Mouse (Mus musculus) intestine, embryonic 14.5 days (tissue): ENCODE data around the gene Ttyh3. TPM values are rescaled to one million over a fixed set of nuclear protein-coding genes. Genes with fewer than 3 reads are reported as not detected.
A peak's percentile ranks its signal among the peaks of the same experiment; 100 is the strongest.

Source experiments
- ATAC-seq: fragments of 200-750 bp; cut with Nextera tagmentation; replicated peaks from 2 replicates; pipeline ENCODE4 v1.8.0; 2017; ENCODE audit warnings: low read depth, moderate number of reproducible peaks, moderate TSS enrichment, moderate library complexity; ENCODE audit not compliant: low FRiP score, low TSS enrichment
- DNase-seq: peaks from one replicate; pipeline ENCODE4 v3.0.0-alpha.2; 2018; ENCODE audit warnings: low spot score
- H3K27ac ChIP-seq: fragments of 300-500 bp; sonication (generic); 2 replicates; pipeline ENCODE4 v1.5.1; 2014; ENCODE audit warnings: low read depth, mild to moderate bottlenecking, control low read depth
- H3K27me3 ChIP-seq: fragments of 300-500 bp; sonication (generic); replicated peaks from 2 replicates; pipeline ENCODE4 v1.6.1; 2014; ENCODE audit warnings: low read length, control low read depth; ENCODE audit not compliant: control insufficient read depth, insufficient read depth
- H3K36me3 ChIP-seq: fragments of 300-500 bp; sonication (generic); 2 replicates; pipeline ENCODE4 v1.6.1; 2014; ENCODE audit warnings: low read length, control low read depth; ENCODE audit not compliant: control insufficient read depth, insufficient read depth
- H3K4me1 ChIP-seq: fragments of 300-500 bp; sonication (generic); replicated peaks from 2 replicates; pipeline ENCODE4 v1.6.1; 2014; ENCODE audit warnings: low read length, control low read depth, mixed read lengths; ENCODE audit not compliant: control insufficient read depth, insufficient read depth
- H3K4me2 ChIP-seq: fragments of 300-500 bp; sonication (generic); 2 replicates; pipeline ENCODE4 v1.6.1; 2014; ENCODE audit warnings: low read length
- H3K4me3 ChIP-seq: fragments of 300-500 bp; sonication (generic); 2 replicates; pipeline ENCODE4 v1.5.1; 2014; ENCODE audit warnings: low read depth, low read length, control low read depth, mixed read lengths
- H3K9ac ChIP-seq: fragments of 300-500 bp; sonication (generic); 2 replicates; pipeline ENCODE4 v1.6.1; 2014; ENCODE audit warnings: mild to moderate bottlenecking, low read length
- H3K9me3 ChIP-seq: fragments of 300-500 bp; sonication (generic); 2 replicates; pipeline ENCODE4 v1.6.1; 2016; ENCODE audit warnings: low read length, control low read depth; ENCODE audit not compliant: control insufficient read depth
- WGBS: fragments of 180-500 bp; shearing (Covaris S2); extraction: QIAGEN DNeasy Blood & Tissue Kit; methylation state at CpG from one replicate; pipeline ENCODE4 v1.1.7; 2014; 5-methylcytosine and 5-hydroxymethylcytosine counted together
- polyA plus RNA-seq: library from polyadenylated mRNA; unstranded; fragments of >200 nt; fragmentation: Nextera tagmentation; extraction: Ambion mirVana; gene quantifications from 2 replicates; pipeline ENCODE4 v1.2.1, GENCODE M21; 2014

The Ttyh3 gene
- 39.5 and 44.8 TPM in 2 replicates for polyA plus RNA-seq

DNA sequence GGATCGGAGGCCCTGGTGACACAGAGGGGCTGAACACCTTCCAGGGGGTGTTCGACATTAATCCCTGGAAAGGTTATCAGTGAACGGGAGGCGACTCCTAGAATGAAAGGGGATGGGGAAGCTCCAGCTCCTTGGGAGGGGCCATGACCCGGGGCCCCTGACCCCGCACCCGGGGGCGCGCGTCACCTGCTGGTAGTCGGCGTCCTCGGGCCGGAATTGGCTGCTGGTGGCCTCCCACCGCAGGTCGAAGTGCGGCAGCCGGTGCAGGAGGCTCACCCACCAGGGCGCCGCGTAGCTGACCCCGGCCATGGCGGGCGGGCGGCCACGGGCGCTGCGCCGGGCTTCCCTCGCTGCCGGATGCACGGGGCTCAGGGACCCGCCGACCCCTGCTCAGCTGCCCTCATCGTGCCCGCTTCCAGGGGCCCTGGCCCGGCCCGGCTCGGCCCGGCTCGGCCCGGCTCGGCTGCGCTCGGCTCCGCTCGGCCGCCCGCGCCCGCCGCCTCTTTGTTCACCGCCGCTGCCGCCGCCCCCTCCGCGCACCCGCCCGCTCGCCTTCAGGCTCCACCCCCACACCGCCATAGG, at the start of gene Ttyh3:
TSS of gene Ttyh3 (minus strand) at position 513 of the 582 bp plus-strand sequence.
- Histone ChIP-seq H3K4me2 (peak within 1 kb of the TSS; percentile 93), H3K4me1 (peaks cover 41% of the 10 kb centered on the region), H3K9ac (peak within 1 kb of the TSS; percentile 92), H3K27me3 (no peaks in the 10 kb centered on the region), H3K4me3 (peak within 1 kb of the TSS; percentile 69), H3K9me3 (no peaks in the 10 kb centered on the region), H3K36me3 (peaks cover 8% of the 10 kb centered on the region; the same call in 1 of the 2 replicates), H3K27ac (peak within 1 kb of the TSS; percentile 87)
- WGBS, result 2% methylated on average over 51 of the region's 62 CpGs
- DNase-seq (no peak), ATAC-seq (peak; percentile 17; the same call in 1 of the 2 replicates)

DNA sequence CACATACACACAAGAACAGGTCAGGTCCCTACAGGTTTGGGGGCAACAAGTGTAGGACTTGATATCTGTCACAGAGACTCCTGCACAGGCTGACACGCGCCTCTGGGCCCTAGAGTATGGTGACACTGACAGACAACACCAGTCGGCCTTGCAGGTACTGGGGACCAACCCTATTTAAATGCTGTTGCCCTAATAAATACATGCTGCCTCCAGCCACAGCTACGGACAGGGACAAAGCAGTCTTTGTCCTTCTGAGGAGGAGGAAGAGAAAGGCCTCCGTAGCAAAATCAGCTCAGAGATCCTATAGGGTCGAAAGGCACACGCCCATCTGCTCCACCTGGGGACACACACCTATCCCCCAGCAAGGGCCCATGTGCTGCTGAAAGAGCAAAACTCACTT, 47.2 kb upstream of the Ttyh3 start:
- no peak for ATAC-seq
- no peak for DNase-seq

DNA sequence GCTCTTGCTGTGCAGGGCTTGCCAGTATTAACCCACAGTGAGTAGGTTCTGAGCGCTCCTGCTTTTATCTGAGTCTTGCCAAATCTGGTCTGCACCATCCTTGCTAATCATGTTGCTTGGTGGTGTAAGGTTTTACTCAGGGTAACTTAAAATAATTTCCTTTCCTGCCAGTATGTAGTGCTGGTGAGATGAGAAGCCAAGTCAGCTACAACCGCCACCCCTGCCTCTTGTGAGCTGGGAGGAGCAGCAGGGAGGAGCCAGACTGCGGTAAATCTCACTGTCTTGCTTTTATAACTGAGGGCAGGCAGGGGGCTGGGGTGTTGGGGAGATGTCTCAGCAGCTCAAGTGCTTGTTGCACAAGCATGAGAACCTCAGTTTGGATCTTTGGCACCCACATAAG, 39.6 kb upstream of the Ttyh3 start:
- Histone ChIP-seq H3K9ac (no peak overlapping the region), H3K36me3 (peaks cover 66% of the 10 kb centered on the region), H3K9me3 (no peaks in the 10 kb centered on the region), H3K4me3 (no peak overlapping the region), H3K4me1 (no peaks in the 10 kb centered on the region), H3K4me2 (no peak overlapping the region), H3K27ac (no peak overlapping the region), H3K27me3 (no peaks in the 10 kb centered on the region)
- WGBS, result 67% methylated on average over 3 of the region's 3 CpGs
- no peak for DNase-seq
- ATAC-seq, result no peak

More for the DNA sequence above, 47.2 kb upstream of the Ttyh3 start:
- H3K9me3 ChIP-seq, result no peaks in the 10 kb centered on the region
- no peak overlapping the region for H3K27ac ChIP-seq
- H3K4me2 ChIP-seq, result no peak overlapping the region
- H3K27me3 ChIP-seq, result no peaks in the 10 kb centered on the region
- WGBS, result 83% methylated on average over 7 of the region's 7 CpGs
- H3K4me3 ChIP-seq, result no peak overlapping the region
- H3K36me3 ChIP-seq, result peaks cover 53% of the 10 kb centered on the region
- H3K4me1 ChIP-seq, result peaks cover 6% of the 10 kb centered on the region
- H3K9ac ChIP-seq, result no peak overlapping the region

DNA sequence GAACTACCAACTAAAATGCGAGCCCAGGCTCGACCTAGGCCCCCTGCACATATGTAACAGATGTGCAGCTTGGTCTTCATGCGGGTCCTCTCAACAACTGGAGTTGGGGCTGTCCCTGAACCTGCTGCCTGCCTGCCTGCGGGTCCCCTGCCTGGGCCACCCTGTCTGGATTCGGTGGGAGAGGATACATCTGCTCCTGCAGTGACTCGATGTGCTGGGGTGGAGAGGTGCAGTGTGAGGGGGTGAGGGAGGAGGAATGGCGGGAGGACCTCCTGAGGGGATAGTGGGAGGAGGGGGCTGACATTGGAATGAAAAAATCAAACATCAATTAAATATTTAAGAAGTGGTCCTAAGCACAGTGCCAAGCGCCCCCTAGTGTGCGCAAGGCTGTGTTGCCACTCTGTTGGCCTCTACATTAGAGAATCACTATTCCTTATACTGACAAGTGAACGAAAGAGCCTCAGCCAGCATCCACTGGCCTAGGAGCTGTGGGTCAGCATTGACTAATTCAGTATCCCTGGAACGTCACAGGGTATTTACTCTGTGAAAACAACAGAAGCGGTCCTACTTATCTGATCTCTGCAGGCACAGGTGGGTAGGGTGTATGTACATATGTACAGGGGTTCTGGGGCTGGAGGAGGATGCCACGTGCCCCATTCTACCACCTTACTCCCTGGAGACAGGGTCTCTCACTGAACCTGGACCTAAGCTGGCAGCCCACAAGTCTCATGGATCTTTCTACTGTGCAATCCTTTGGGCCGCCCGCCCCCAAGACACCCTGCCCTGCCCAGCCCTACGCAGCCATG, 35.7 kb upstream of the Ttyh3 start:
- Histone ChIP-seq H3K27ac (no peak overlapping the region), H3K27me3 (no peaks in the 10 kb centered on the region), H3K9me3 (no peaks in the 10 kb centered on the region), H3K4me3 (no peak overlapping the region), H3K36me3 (peaks cover 39% of the 10 kb centered on the region), H3K9ac (no peak overlapping the region), H3K4me1 (no peaks in the 10 kb centered on the region), H3K4me2 (no peak overlapping the region)
- DNase-seq (peak; percentile 75), ATAC-seq (no peak)
- 61% methylated on average over 16 of the region's 16 CpGs for WGBS

DNA sequence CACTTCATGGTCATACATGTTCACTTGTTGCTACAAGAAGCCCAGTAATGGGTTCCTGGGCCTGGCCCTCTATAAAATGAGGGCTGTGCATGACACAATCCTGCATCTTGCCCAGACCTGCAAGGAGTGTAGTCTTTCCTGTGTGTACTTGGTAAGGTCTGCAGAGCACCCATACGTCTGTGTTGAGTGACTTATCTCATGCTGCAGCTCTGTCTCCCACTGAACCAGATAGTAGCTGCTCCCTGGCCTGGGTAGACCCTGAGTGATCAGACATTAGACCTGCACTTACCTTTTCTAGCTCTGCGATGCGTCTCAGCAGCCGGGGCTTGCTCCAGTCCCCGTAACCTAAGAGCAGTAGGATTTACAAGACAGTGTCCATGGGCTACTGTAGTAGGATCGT, 33.3 kb upstream of the Ttyh3 start:
- no peak overlapping the region for H3K4me3 ChIP-seq
- DNase-seq, result no peak
- no peak for ATAC-seq
- 94% methylated on average over 6 of the region's 6 CpGs for WGBS
- no peak overlapping the region for H3K9ac ChIP-seq
- no peaks in the 10 kb centered on the region for H3K9me3 ChIP-seq
- H3K36me3 ChIP-seq, result peaks cover 33% of the 10 kb centered on the region
- no peaks in the 10 kb centered on the region for H3K27me3 ChIP-seq
- H3K4me1 ChIP-seq, result no peaks in the 10 kb centered on the region
- H3K27ac ChIP-seq, result no peak overlapping the region
- no peak overlapping the region for H3K4me2 ChIP-seq

DNA sequence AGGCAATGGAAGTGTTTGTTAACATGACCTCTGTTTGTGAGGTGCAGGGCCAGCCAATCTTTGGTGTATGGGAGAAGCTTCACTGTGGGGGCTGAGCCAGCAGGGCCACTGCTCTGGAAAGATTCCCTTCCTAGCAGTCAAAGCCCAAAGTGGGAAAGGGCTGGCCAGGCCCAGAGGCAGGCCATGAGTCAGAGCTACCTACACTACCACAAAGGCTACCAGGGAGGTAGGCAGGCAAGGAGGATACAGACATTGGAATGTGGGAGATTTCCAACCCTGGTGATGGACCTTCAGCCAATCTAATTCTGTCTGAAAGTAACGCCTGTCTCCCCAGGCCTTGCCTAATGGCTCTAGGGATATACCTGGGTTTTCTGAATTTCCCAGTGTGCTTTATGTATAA, 32.1 kb upstream of the Ttyh3 start:
- H3K4me1 ChIP-seq, result no peaks in the 10 kb centered on the region
- H3K27ac ChIP-seq, result no peak overlapping the region
- 71% methylated on average over 1 of the region's 1 CpGs for WGBS
- H3K4me2 ChIP-seq, result no peak overlapping the region
- H3K9me3 ChIP-seq, result no peaks in the 10 kb centered on the region
- H3K27me3 ChIP-seq, result no peaks in the 10 kb centered on the region
- H3K4me3 ChIP-seq, result no peak overlapping the region
- H3K36me3 ChIP-seq, result peaks cover 36% of the 10 kb centered on the region
- DNase-seq (no peak), ATAC-seq (no peak)
- H3K9ac ChIP-seq, result no peak overlapping the region

DNA sequence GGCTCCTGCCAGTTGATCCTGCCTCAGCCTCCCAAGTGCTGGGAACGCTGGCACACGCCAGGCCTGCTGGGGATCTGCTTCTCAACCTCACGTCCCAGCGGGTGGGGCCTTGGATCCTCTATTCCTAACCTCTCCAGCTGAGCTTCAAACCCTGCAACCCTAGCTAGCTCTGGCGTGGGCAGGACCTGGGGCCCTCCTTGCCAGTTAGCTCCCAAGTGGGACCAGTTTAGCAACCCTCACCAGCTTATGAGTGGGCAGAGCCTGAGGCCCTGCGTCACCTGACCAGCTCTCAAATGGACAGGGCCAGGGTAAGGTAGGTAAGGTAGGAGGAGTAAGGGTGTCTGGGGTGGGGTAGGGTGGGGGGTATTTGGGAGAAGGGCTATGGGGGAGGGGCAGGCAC, 31.2 kb upstream of the Ttyh3 start:
- whole genome bisulfite sequencing, result 91% methylated on average over 6 of the region's 6 CpGs

DNA sequence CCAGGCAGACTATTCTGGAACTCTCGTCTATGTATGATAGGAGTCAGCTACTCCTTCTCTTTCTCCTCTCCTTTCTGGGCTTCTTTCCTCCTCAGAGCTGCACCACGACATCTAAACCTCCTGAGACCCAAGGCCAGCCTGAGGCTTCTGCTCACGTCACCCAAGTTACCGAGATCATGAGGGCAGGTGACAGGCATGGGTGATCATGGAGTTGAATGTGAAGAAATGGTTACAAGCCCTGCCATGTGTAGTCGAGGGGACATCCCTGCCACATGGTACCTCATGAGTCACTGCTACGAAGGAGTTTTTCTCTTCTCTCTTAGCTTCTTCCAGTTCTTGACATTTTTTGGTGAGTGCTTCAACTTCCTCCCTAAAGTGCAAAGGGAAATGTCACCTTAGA, 28.3 kb upstream of the Ttyh3 start:
- no peak for DNase-seq
- Histone ChIP-seq H3K4me3 (no peak overlapping the region), H3K4me2 (no peak overlapping the region), H3K36me3 (peaks cover 49% of the 10 kb centered on the region), H3K4me1 (no peaks in the 10 kb centered on the region), H3K9ac (no peak overlapping the region), H3K9me3 (no peaks in the 10 kb centered on the region), H3K27ac (no peak overlapping the region), H3K27me3 (no peaks in the 10 kb centered on the region)
- no peak for ATAC-seq
- 92% methylated on average over 6 of the region's 6 CpGs for WGBS

More for the DNA sequence above, 31.2 kb upstream of the Ttyh3 start:
- Histone ChIP-seq H3K4me2 (no peak overlapping the region), H3K4me3 (no peak overlapping the region), H3K27ac (no peak overlapping the region), H3K9ac (no peak overlapping the region), H3K4me1 (no peaks in the 10 kb centered on the region), H3K27me3 (no peaks in the 10 kb centered on the region), H3K9me3 (no peaks in the 10 kb centered on the region), H3K36me3 (peaks cover 41% of the 10 kb centered on the region)
- no peak for ATAC-seq
- no peak for DNase-seq
